Mouse (Mus musculus) neural tube, embryonic 14.5 days (tissue): ENCODE results near the gene Trim60. TPM values are rescaled to one million over a fixed set of nuclear protein-coding genes. Genes with fewer than 3 reads are reported as not detected.

Experiments used
- ATAC-seq: fragments of 200-750 bp; cut with Nextera tagmentation; 2 replicates; pipeline ENCODE4 v1.8.0; 2017; ENCODE audit warnings: low read depth, mild to moderate bottlenecking, moderate TSS enrichment, moderate library complexity
- H3K27ac ChIP-seq: fragments of 300-500 bp; sonication (generic); 2 replicates; pipeline ENCODE4 v1.5.1; 2014; ENCODE audit warnings: low read depth, mild to moderate bottlenecking, control low read depth, low read length, moderate library complexity, mixed read lengths
- H3K27me3 ChIP-seq: fragments of 300-500 bp; sonication (generic); 2 replicates; pipeline ENCODE4 v1.6.1; 2014; ENCODE audit warnings: low read length; ENCODE audit not compliant: control insufficient read depth, insufficient read depth
- H3K36me3 ChIP-seq: fragments of 300-500 bp; sonication (generic); 2 replicates; pipeline ENCODE4 v1.6.1; 2014; ENCODE audit warnings: low read length, mixed read lengths; ENCODE audit not compliant: control insufficient read depth, insufficient read depth
- H3K4me1 ChIP-seq: fragments of 300-500 bp; sonication (generic); 2 replicates; pipeline ENCODE4 v1.6.1; 2014; ENCODE audit warnings: low read length; ENCODE audit not compliant: control insufficient read depth, insufficient read depth
- H3K4me2 ChIP-seq: fragments of 300-500 bp; sonication (generic); 2 replicates; pipeline ENCODE4 v1.6.1; 2014; ENCODE audit warnings: mild to moderate bottlenecking, low read depth, low read length, control low read depth
- H3K4me3 ChIP-seq: fragments of 300-500 bp; sonication (generic); 2 replicates; pipeline ENCODE4 v1.5.1; 2014; ENCODE audit warnings: low read depth, low read length, control low read depth, mixed read lengths
- H3K9ac ChIP-seq: fragments of 300-500 bp; sonication (generic); replicated peaks from 2 replicates; pipeline ENCODE4 v1.6.1; 2014; ENCODE audit warnings: low read depth, mild to moderate bottlenecking, control low read depth, low read length, mixed read lengths
- H3K9me3 ChIP-seq: fragments of 300-500 bp; sonication (generic); 2 replicates; pipeline ENCODE4 v1.6.1; 2016; ENCODE audit warnings: low read length; ENCODE audit not compliant: control insufficient read depth
- WGBS: fragments of 180-500 bp; shearing (Covaris S2); extraction: QIAGEN DNeasy Blood & Tissue Kit; methylation state at CpG from one replicate; pipeline ENCODE4 v1.1.7; 2014; 5-methylcytosine and 5-hydroxymethylcytosine counted together
- polyA plus RNA-seq: library from polyadenylated mRNA; unstranded; fragments of >200 nt; fragmentation: Nextera tagmentation; extraction: Ambion mirVana; gene quantifications from 2 replicates; pipeline ENCODE4 v1.2.1, GENCODE M21; 2014

Gene Trim60
- polyA plus RNA-seq, 1 experiment from 2014 or later = not detected

DNA sequence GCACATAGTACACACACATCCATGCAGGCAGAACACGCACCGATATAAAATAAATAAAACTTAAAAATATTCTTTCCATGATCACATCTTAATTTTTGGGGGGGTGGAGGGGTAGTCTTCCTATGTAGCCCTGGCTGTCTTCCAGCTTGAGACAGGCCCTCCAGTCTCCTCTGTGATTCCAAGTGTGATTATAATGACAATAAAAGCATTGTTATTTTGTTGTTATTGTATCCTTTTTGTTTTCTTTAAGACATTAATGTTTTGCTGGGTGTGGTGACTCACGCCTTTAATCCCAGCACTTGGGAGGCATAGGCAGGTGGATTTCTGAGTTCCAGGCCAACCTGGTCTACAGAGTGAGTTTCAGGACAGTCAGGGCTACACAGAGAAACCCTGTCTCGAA is 29.4 kb upstream of the Trim60 start:
- no peak overlapping the region for H3K4me3 ChIP-seq
- no peaks in the 10 kb centered on the region for H3K9me3 ChIP-seq
- no peak for ATAC-seq
- no peaks in the 10 kb centered on the region for H3K4me1 ChIP-seq
- no peaks in the 10 kb centered on the region for H3K36me3 ChIP-seq
- H3K9ac ChIP-seq = no peak overlapping the region
- 84% methylated on average over 4 of the region's 4 CpGs for WGBS
- H3K4me2 ChIP-seq = no peak overlapping the region
- H3K27ac ChIP-seq = no peak overlapping the region
- H3K27me3 ChIP-seq = no peaks in the 10 kb centered on the region

- no peak for ATAC-seq
- WGBS = 97% methylated on average over 4 of the region's 4 CpGs
Observed at GRCm38 (mm10) chr8:65047193-65047592, 28.8 kb upstream of the Trim60 start.

DNA sequence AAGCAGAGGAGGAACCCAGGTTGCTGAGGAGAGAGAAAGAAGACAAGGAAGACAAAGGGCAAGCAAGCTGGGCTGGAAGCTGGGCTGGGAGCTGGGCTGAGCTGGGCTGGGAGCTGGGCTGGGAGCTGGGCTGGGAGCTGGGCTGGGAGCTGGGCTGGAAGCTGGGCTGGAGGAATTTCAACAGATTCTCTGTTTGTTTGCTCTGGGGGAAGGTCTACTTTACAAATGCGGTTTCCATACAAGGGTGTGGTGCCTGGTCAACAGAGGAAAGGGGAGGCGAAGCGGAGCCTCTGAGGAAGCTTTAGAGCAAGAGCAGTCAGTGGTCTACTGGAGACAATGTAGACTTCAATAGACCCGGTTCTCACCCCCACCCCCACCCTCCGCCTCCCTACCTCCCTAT is 28.2 kb upstream of the Trim60 start:
- Histone ChIP-seq H3K27ac (no peak overlapping the region), H3K27me3 (no peaks in the 10 kb centered on the region), H3K4me1 (no peaks in the 10 kb centered on the region), H3K4me2 (no peak overlapping the region), H3K4me3 (no peak overlapping the region), H3K9ac (no peak overlapping the region), H3K36me3 (no peaks in the 10 kb centered on the region), H3K9me3 (no peaks in the 10 kb centered on the region)
- no peak for ATAC-seq
- WGBS = 29% methylated on average over 5 of the region's 5 CpGs

More at GRCm38 (mm10) chr8:65047193-65047592, 28.8 kb upstream of the Trim60 start:
- no peak overlapping the region for H3K27ac ChIP-seq
- H3K27me3 ChIP-seq = no peaks in the 10 kb centered on the region
- no peak overlapping the region for H3K4me2 ChIP-seq
- no peak overlapping the region for H3K4me3 ChIP-seq
- no peaks in the 10 kb centered on the region for H3K36me3 ChIP-seq
- H3K9me3 ChIP-seq = no peaks in the 10 kb centered on the region
- no peak overlapping the region for H3K9ac ChIP-seq
- no peaks in the 10 kb centered on the region for H3K4me1 ChIP-seq

- no peaks in the 10 kb centered on the region for H3K36me3 ChIP-seq
- 3% methylated on average over 8 of the region's 8 CpGs for WGBS
- peak within 1 kb of the TSS; percentile 2 for H3K4me3 ChIP-seq
- no peak within 1 kb of the TSS for H3K9ac ChIP-seq
- no peaks in the 10 kb centered on the region; the same call in 1 of the 2 replicates for H3K27me3 ChIP-seq
- H3K9me3 ChIP-seq = no peaks in the 10 kb centered on the region
- peak within 1 kb of the TSS; percentile 33 for H3K4me2 ChIP-seq
- H3K4me1 ChIP-seq = no peaks in the 10 kb centered on the region
- H3K27ac ChIP-seq = no peak within 1 kb of the TSS
- peak; percentile 62; the same call in 1 of the 2 replicates for ATAC-seq
Observed at GRCm38 (mm10) chr8:65037117-65037533, 18.7 kb upstream of the Trim60 start, which contains the start of gene Apela. Gene Apela, minus strand, starts transcription at chr8:65037336.

- Histone ChIP-seq H3K27me3 (no peaks in the 10 kb centered on the region; the same call in 1 of the 2 replicates), H3K36me3 (no peaks in the 10 kb centered on the region), H3K9me3 (no peaks in the 10 kb centered on the region), H3K4me3 (no peak overlapping the region), H3K4me1 (no peaks in the 10 kb centered on the region), H3K4me2 (no peak overlapping the region), H3K9ac (no peak overlapping the region), H3K27ac (no peak overlapping the region)
- ATAC-seq = no peak
- WGBS = 10% methylated on average over 2 of the region's 2 CpGs
Observed at GRCm38 (mm10) chr8:65034136-65034535, 15.8 kb upstream of the Trim60 start.

GRCm38 (mm10) chr8:65033056-65033455 is 14.7 kb upstream of the Trim60 start:
- ATAC-seq = no peak
- no peaks in the 10 kb centered on the region; the same call in 1 of the 2 replicates for H3K27me3 ChIP-seq
- H3K9ac ChIP-seq = no peak overlapping the region
- no peak overlapping the region for H3K4me2 ChIP-seq
- 81% methylated on average over 13 of the region's 13 CpGs for WGBS
- no peaks in the 10 kb centered on the region for H3K36me3 ChIP-seq
- H3K4me1 ChIP-seq = no peaks in the 10 kb centered on the region
- no peak overlapping the region for H3K27ac ChIP-seq
- no peak overlapping the region for H3K4me3 ChIP-seq
- no peaks in the 10 kb centered on the region for H3K9me3 ChIP-seq

- no peak for ATAC-seq
Observed at GRCm38 (mm10) chr8:65032107-65032506, 13.7 kb upstream of the Trim60 start.

GRCm38 (mm10) chr8:65030735-65031485 is 12.5 kb upstream of the Trim60 start:
- Histone ChIP-seq H3K9ac (no peak overlapping the region), H3K9me3 (no peaks in the 10 kb centered on the region), H3K27me3 (no peaks in the 10 kb centered on the region; the same call in 1 of the 2 replicates), H3K27ac (no peak overlapping the region), H3K4me1 (no peaks in the 10 kb centered on the region), H3K4me3 (no peak overlapping the region), H3K36me3 (no peaks in the 10 kb centered on the region), H3K4me2 (no peak overlapping the region)
- WGBS = 79% methylated on average over 4 of the region's 4 CpGs
- ATAC-seq = no peak

More at GRCm38 (mm10) chr8:65032107-65032506, 13.7 kb upstream of the Trim60 start:
- H3K27ac ChIP-seq = no peak overlapping the region
- no peaks in the 10 kb centered on the region for H3K36me3 ChIP-seq
- H3K9ac ChIP-seq = no peak overlapping the region
- H3K4me1 ChIP-seq = no peaks in the 10 kb centered on the region
- 100% methylated on average over 1 of the region's 1 CpGs for WGBS
- H3K4me3 ChIP-seq = no peak overlapping the region
- no peaks in the 10 kb centered on the region; the same call in 1 of the 2 replicates for H3K27me3 ChIP-seq
- no peaks in the 10 kb centered on the region for H3K9me3 ChIP-seq
- no peak overlapping the region for H3K4me2 ChIP-seq

- 83% methylated on average over 4 of the region's 4 CpGs for WGBS
Observed at GRCm38 (mm10) chr8:65029776-65030175, 11.4 kb upstream of the Trim60 start.

More at GRCm38 (mm10) chr8:65029776-65030175, 11.4 kb upstream of the Trim60 start:
- Histone ChIP-seq H3K9ac (no peak overlapping the region), H3K4me1 (no peaks in the 10 kb centered on the region), H3K4me2 (no peak overlapping the region), H3K36me3 (no peaks in the 10 kb centered on the region), H3K27me3 (no peaks in the 10 kb centered on the region), H3K9me3 (no peaks in the 10 kb centered on the region), H3K27ac (no peak overlapping the region), H3K4me3 (no peak overlapping the region)
- ATAC-seq = no peak
